Mouse (Mus musculus) CH12.LX (cell line): ENCODE results near the gene Neurl1b.

Experiments used
- BHLHE40 ChIP-seq: IDR thresholded peaks from 2 replicates; pipeline ENCODE4 v1.6.1; 2011; ENCODE audit warnings: mild to moderate bottlenecking, low read depth, low read length, improper control_type of control experiment
- CTCF ChIP-seq, 2 experiments: IDR thresholded peaks in 1 of 2; conservative IDR thresholded peaks in 1 of 2; 2 replicates each; pipeline ENCODE4 v1.5.1; 2011 to 2012; ENCODE audit warnings: low read depth in 2 of 2, low read length in 2 of 2, improper control_type of control experiment in 1 of 2, inconsistent platforms in 1 of 2, mild to moderate bottlenecking in 1 of 2, moderate library complexity in 1 of 2
- EP300 ChIP-seq: IDR thresholded peaks from 2 replicates; pipeline ENCODE4 v1.6.1; 2011; ENCODE audit warnings: low read length, improper control_type of control experiment
- MAX ChIP-seq: IDR thresholded peaks from 2 replicates; pipeline ENCODE4 v1.6.1; 2011; ENCODE audit warnings: low read length, improper control_type of control experiment
- MAZ ChIP-seq: IDR thresholded peaks from 2 replicates; pipeline ENCODE4 v1.6.1; 2012; ENCODE audit warnings: low read depth, mild to moderate bottlenecking, inconsistent platforms, low read length, improper control_type of control experiment, moderate library complexity
- POLR2A ChIP-seq: IDR thresholded peaks from 2 replicates; pipeline ENCODE4 v1.6.1; 2011; ENCODE audit warnings: low read depth, mild to moderate bottlenecking, improper control_type of control experiment, low read length
- POLR2AphosphoS2 ChIP-seq: IDR thresholded peaks from 2 replicates; pipeline ENCODE4 v1.6.1; 2011; ENCODE audit warnings: low read depth, low read length, improper control_type of control experiment
- RCOR1 ChIP-seq: conservative IDR thresholded peaks from 2 replicates; pipeline ENCODE4 v1.6.1; 2012; ENCODE audit warnings: low read depth, mild to moderate bottlenecking, inconsistent platforms, low read length, improper control_type of control experiment
- SIN3A ChIP-seq: IDR thresholded peaks from 2 replicates; pipeline ENCODE4 v1.6.1; 2012; ENCODE audit warnings: low read length, improper control_type of control experiment, inconsistent platforms
- UBTF ChIP-seq: IDR thresholded peaks from 2 replicates; pipeline ENCODE4 v1.6.1; 2012; ENCODE audit warnings: low read depth, mild to moderate bottlenecking, inconsistent platforms, low read length, improper control_type of control experiment, moderate library complexity
- USF1 ChIP-seq: IDR thresholded peaks from 2 replicates; pipeline ENCODE4 v1.6.1; 2014; ENCODE audit warnings: low read depth, mild to moderate bottlenecking, inconsistent platforms, low read length, improper control_type of control experiment
- ZKSCAN1 ChIP-seq: IDR thresholded peaks from 2 replicates; pipeline ENCODE4 v1.6.1; 2012; ENCODE audit warnings: low read depth, inconsistent platforms, low read length, improper control_type of control experiment, borderline replicate concordance
- ZNF384 ChIP-seq: IDR thresholded peaks from 2 replicates; pipeline ENCODE4 v1.6.1; 2012; ENCODE audit warnings: low read depth, low read length, improper control_type of control experiment, inconsistent platforms

GRCm38 (mm10) chr17:26457506-26457905 lies 42.9 kb downstream of the Neurl1b start:
- TF ChIP-seq CTCF (conservative IDR thresholded peaks at IDR 0.05 in 1 of 2, IDR thresholded peaks at IDR 0.05 in 1 of 2; ENCODE audit: low read depth in 2 of 2, low read length in 2 of 2) (no peak), POLR2A (no peak), UBTF (no peak), MAZ (no peak), MAX (no peak), BHLHE40 (no peak), EP300 (no peak), ZNF384 (no peak), POLR2AphosphoS2 (no peak), RCOR1 (no peak), ZKSCAN1 (no peak), SIN3A (no peak), USF1 (no peak)
